Mouse (Mus musculus) megakaryocyte-erythroid progenitor cell, adult 5-6 weeks (primary cell): ENCODE results near the gene Usp2. TPM values are rescaled to one million over a fixed set of nuclear protein-coding genes. Genes with fewer than 3 reads are reported as not detected.
A peak's percentile ranks its signal among the peaks of the same experiment; 100 is the strongest.
"Not testable (repeated sequence)": the region's sequence is repeated elsewhere in the genome, so short reads cannot be mapped to it uniquely, and the experiment has no call there.

Experiments
- ATAC-seq: replicated peaks from 2 replicates; pipeline ENCODE4 v1.8.0; 2016; ENCODE audit warnings: mild to moderate bottlenecking, inconsistent platforms; ENCODE audit not compliant: severe bottlenecking, poor library complexity, low FRiP score, low TSS enrichment
- total RNA-seq, 2 experiments: library from RNA; stranded (forward) in 1 of 2; stranded (reverse) in 1 of 2; fragments of 200-1000, 215-1000 nt in 1 of 2; fragments of >200 nt in 1 of 2; fragmentation: Nextera tagmentation in 1 of 2; gene quantifications; 2 replicates each; pipeline ENCODE4 v1.2.3; 2014 to 2017

Usp2 gene
- total RNA-seq, 2 experiments from 2014 or later = 1.8 to 2.1 TPM

DNA sequence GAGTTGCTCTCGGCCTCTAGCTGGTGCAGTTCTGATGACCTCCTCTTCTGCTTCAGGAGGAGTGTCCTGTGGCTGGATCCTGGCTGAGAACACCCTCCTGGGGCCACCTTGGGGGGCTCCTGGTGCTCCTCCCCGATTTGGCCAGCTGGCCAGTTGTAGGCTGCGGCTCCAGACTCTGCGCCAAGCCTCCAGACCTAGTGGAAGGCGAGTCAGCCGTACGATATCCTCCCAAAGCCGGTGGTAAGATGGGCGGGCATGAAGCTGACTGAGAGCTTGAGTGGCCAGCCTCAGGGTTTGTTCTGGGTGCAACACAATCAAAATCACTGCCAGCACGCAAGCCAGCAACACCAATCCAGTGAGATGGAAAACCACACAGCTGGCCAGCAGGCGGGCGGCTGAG is 45.1 kb downstream of the Usp2 start:
- ATAC-seq = not testable (repeated sequence)

DNA sequence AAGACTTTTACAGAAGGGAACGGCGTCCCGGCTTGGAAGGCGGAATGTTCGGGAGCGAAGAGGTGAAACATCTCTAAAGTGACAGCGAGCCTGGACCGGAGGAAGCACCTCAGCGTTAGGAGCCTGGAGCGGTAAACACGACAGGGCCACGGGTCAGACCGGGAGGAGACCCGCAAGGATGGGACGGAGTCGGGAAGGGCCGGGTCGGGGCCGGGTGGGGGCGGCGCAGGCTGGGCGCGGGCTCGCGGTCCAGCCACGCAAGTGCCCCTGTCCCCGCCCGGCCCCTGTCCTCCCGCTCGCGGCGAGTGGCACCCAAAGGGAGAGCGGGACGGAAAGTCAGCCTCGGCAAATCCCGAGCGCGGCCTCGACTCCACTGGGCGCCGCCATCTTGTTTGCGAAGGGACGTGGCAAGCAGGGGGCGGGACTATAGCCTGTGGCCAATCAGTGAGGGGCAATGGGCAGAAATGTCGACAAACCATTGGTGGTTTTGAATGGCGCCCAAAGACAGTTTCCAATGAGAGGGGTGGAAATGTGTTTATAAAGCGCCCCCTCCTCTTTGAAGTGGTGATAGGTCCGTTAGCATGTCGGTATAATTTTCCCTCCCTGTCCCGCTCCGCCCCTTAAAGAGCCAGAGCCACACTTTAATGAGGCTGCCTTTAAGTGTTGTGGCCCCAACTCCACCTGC is 46.4 kb downstream of the Usp2 start, which contains the start of the genes Gm49380 and Rnf26:
Gene Gm49380 (minus strand): TSS at position 396 of the 685 bp plus-strand sequence.
Gene Rnf26 (minus strand): TSS at position 413 of the 685 bp plus-strand sequence.
- ATAC-seq = peak; percentile 91

DNA sequence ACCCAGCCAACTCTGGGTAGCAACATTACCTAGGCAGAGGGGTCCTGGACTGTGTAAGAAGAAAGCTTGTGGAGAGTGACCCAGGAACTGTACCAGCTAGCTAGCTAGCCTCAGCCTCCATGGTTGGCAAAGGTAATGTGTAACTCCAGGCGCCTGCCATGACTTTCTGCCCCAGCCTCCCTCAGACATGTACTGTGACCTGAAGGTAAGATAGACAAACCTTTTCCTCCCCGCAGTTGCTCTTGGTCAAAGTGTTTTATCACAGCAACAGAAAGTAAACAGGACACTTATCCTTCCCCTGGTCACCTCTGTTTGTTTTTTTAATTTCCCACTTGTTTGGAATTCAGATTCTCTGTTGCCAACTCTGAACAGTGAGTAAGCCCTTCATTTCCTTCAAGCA is 47.6 kb downstream of the Usp2 start:
- no peak for ATAC-seq

DNA sequence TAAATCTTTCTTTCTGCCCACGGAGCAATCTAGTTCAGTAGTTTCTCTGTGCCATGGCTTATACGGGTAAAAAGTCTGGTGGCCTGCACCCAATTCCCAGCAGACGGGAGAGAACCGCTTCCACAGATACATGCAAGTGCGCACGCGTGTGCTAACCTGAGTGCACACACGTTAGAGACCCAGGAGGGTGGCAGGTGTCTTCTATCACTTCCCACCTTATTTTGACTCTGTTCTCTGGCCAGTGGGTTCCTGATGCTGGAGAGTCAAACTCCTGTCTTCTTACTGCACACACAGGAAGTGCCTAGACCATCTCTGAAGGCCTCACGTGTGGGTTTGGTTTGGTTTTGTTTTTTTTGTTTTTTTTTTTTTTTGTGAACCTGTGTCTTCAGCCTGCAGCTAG is 48.8 kb downstream of the Usp2 start:
- ATAC-seq = no peak

- ATAC-seq = no peak
Measured at GRCm38 (mm10) chr9:44116182-44116581, 49.4 kb downstream of the Usp2 start.

DNA sequence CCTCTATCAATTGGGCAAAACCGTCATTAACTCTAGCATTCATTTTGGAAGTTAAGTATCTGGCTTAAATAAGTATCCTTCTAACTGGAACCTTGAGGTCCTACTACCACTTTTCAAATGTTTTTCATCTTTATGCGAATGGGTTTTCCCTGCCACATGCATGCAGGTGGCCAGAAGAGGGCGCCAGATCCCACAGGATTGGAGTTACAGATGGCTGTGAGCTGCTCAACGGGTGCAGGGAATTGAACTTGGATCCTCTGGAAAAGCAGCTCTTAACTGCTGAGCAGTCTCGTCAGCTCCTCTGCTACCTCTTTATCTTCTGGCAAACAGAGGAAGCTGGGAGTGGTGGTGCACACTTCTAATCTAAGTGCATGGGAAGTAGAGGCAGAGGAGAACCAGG is 52.2 kb downstream of the Usp2 start:
- ATAC-seq = 0 out of 2 replicates have a peak, but pooled peaks have one; percentile 46

DNA sequence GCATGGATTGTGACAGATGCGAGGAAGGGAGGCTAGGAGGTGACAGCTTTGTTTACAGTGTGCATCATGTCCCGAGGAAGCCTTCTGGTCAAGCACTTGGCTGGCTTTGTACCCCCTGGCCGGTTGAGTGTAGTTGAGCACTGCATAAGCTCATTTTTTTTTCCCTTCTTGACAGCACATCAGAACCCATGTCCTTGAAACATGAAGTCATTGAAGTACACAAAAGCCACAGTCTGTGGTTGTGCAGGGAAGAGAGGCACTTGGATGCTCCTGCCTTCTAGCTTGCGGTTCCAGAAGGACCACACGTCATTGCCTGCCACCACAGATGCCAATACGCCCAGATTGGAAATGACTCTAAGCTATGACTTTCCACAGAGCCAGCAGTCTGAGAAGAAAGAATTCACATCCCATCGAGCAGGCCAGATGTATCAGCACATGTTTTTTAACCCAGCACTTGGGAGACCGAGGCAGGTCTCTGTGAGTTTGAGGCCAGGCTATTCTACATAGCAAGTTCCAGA is 53.2 kb downstream of the Usp2 start:
- no peak for ATAC-seq

DNA sequence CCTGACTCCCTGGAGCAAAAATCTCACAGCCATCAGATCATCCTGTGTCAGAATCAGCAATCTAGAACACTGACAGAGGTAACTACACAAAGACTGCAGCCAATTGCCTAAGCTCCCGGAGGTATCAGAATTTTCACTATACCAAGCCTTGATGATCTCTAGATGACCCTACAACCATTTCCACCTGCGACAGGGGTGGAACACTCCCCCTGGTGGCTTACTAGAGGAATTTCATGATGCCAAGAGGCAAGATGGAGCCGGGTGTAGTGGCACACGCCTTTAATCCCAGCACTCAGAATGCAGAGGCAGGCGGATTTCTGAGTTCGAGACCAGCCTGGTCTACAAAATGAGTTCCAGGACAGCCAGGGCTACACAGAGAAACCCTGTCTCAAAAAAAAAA is 57.5 kb downstream of the Usp2 start:
- no peak for ATAC-seq

GRCm38 (mm10) chr9:44125026-44125425 is 58.2 kb downstream of the Usp2 start:
- no peak for ATAC-seq

DNA sequence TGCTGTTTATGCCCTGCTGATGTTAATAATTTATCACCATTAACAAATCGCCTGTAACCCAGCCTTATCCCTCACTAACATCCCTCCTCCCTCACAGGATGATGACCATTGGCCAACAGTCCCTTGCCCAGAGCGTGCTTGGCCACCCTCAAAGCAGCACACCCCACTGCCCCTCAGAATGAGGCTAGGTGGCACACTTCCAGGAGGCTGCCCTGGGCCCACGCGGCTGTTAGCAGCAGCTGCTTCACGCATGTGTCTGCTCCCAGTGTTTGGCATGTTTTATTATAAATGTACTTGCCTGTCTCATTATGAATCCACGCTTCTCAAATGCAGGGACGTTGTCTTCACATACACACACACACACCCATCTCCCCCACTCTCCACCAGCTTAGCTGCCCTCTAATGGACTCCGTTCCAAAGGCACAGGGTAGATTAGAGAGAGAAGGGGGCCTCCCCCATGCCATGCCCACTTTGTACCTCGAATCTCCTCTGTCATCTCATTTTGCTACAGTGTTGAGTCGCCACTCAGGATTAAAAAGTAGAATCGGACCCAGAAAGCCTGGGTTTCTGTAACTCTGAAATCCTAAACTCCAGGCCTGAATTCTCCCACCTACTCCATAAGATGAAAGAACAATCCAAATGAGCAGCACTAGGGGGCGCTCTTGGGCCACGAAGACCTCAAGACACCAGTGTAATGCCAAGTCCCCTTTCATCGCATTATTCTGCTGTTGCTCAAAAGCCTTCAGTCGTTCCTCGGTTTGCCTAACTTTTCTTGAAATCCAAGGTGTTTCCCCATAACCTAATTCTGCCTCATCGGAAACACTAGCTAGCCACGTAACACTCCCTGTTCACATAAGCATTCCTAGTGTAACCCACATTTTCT is 59.0 kb downstream of the Usp2 start:
- peak; percentile 56; the same call in 1 of the 2 replicates for ATAC-seq

DNA sequence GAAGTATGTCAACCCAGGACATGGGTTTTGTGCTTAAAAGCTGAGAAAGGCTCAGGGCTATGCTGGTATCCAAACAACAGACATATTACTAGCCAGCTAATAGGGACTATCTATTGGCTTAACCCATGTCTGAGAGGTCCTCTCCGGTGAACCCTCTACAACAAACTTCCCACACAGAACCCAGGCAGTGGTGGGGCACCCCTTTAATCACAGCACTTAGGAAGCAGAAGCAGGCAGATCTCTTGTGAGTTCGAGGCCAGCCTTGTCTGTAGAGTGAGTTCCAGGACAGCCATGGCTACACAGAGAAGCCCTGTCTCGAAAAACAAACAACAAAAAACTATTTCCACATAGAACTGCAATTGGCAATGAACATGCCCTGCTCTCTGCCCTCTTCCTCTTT is 59.9 kb downstream of the Usp2 start:
- no peak for ATAC-seq

GRCm38 (mm10) chr9:44127351-44127801 is 60.6 kb downstream of the Usp2 start:
- no peak for ATAC-seq

DNA sequence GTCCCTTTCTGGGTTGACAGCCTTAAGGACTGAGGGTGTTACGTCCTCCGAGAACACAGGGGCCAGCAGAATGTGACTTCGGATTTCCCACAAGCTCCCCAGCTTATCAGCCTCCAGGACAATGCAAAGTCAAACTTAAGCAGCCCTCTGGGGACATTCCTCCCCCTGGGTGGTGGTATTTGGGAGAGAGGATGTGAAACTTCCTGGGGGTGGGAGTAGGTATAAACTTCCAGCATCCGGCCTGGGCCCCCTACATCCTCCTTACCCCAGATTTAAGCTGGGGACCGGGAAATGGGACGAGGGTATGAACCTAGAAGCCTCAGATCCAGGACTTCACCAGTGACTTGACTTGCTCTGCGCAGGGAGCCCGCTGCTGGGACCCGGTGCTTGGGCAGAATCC is 62.8 kb downstream of the Usp2 start:
- no peak for ATAC-seq

DNA sequence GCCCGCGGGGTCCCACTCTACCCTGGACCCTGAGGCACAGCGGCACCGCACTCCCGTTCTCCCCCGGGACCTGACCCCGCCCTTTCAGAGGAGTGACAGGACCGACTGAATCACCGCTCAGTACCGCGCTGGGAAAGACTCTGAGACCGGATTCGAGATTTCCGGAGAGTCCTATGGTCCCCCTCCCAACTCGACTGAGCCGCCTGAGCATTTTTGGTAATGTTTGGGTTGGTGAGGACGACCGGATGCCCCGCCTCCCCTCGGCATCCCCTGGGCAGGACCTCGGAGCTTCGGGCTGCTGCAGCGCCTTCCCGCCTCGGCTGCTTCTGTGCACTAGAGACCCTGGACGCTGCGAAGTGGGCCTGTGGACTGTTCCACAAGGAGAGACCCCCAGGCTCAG is 63.2 kb downstream of the Usp2 start:
- no peak for ATAC-seq

- ATAC-seq = no peak
Measured at GRCm38 (mm10) chr9:44130581-44131275, 63.9 kb downstream of the Usp2 start.

GRCm38 (mm10) chr9:44131276-44131590 is 64.4 kb downstream of the Usp2 start:
- no peak for ATAC-seq

- no peak for ATAC-seq
Measured at GRCm38 (mm10) chr9:44132200-44132599, 65.4 kb downstream of the Usp2 start.

DNA sequence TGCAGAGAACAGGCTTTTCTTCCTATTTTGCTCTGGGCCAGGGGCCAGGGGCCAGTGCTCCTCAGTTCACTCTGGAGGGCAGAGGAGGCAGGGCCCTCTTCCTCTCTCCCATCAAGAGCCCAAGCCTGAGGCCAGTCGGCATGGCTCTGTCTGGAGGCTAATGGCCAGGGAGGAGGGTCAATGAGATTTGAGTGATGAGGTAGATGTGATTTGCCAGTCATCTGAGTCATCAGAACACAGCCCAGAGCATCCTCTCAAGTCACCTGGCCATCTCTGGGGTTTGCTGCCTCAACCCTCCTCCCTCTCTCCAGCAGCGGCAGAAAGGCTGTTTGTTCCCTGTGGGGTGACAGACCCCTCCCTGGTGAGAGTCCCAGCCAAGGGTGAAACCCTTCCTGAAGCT is 66.5 kb downstream of the Usp2 start:
- no peak for ATAC-seq

- ATAC-seq = no peak
Measured at GRCm38 (mm10) chr9:44134101-44134850, 67.5 kb downstream of the Usp2 start, which contains the start of gene Mcam. Gene Mcam (plus strand): TSS chr9:44134469.
